Mouse (Mus musculus): Measurements from ENCODE around the gene H2-Q4.
"Not testable (repeated sequence)": the region's sequence is repeated elsewhere in the genome, so short reads cannot be mapped to it uniquely, and the experiment has no call there.

DNA sequence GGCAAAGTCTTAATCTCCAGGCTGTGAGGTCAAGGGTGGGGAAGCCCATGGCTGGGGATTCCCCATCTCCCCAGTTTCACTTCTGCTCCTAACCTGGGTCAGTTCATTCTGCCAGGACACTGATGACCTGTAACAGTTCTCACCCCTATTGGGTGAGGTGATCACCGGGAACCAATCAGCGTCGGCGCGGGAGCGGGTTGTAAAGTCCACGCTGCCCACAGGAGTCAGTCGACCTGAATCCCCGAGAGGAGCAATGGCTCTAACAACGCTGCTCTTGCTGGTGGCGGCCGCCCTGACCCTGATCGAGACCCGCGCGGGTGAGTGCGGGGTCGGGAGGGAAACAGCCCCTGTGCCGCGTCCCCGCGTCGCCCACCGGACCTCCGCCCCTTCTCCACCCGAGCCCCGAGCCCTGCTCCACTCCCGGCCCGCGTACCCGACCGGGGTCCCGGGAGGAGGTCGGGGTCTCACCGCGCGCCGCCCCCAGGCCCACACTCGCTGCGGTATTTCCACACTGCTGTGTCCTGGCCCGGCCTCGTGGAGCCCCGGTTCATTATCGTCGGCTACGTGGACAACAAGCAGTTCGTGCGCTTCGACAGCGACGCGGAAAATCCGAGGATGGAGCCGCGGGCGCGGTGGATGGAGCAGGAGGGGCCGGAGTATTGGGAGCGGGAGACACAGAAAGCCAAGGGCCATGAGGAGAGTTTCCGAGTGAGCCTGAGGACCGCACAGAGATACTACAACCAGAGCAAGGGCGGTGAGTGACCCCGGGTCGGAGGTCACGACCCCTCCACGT lies 45.4 kb downstream of the H2-Q4 start, which contains the start of gene H2-Q6:
- TF ChIP-seq CTCF, POLR2A (IDR thresholded peaks at IDR 0.05; ENCODE audit: extremely low read depth, insufficient read depth, low read length): not testable (repeated sequence)
